Mouse (Mus musculus) heart, postnatal 0 days (tissue): ENCODE measurements around the gene Tmem202. TPM values are rescaled to one million over a fixed set of nuclear protein-coding genes. Genes with fewer than 3 reads are reported as not detected.
A peak's percentile ranks its signal among the peaks of the same experiment; 100 is the strongest.

Experiments
- ATAC-seq: fragments of 200-750 bp; cut with Nextera tagmentation; 2 replicates; pipeline ENCODE4 v1.8.0; 2017; ENCODE audit warnings: low read depth, moderate number of reproducible peaks, moderate library complexity; ENCODE audit not compliant: insufficient read depth
- DNase-seq: peaks from one replicate; pipeline ENCODE4 v3.0.0-alpha.2; 2016; ENCODE audit warnings: low spot score
- H3K27ac ChIP-seq: fragments of 300-500 bp; sonication (generic); 2 replicates; pipeline ENCODE4 v1.5.1; 2014; ENCODE audit warnings: low read depth, mild to moderate bottlenecking
- H3K27me3 ChIP-seq: fragments of 300-500 bp; sonication (generic); 2 replicates; pipeline ENCODE4 v1.6.1; 2014; ENCODE audit warnings: low read length, mixed read lengths; ENCODE audit not compliant: control insufficient read depth, insufficient read depth
- H3K36me3 ChIP-seq: fragments of 300-500 bp; sonication (generic); replicated peaks from 2 replicates; pipeline ENCODE4 v1.6.1; 2014; ENCODE audit warnings: low read length, mixed read lengths; ENCODE audit not compliant: control insufficient read depth, insufficient read depth
- H3K4me1 ChIP-seq: fragments of 300-500 bp; sonication (generic); 2 replicates; pipeline ENCODE4 v1.6.1; 2014; ENCODE audit warnings: antibody characterized with exemption; ENCODE audit not compliant: control insufficient read depth, insufficient read depth
- H3K4me2 ChIP-seq: fragments of 300-500 bp; sonication (generic); 2 replicates; pipeline ENCODE4 v1.6.1; 2014; ENCODE audit warnings: low read depth, mild to moderate bottlenecking, low read length, moderate library complexity
- H3K4me3 ChIP-seq: fragments of 300-500 bp; sonication (generic); 2 replicates; pipeline ENCODE4 v1.5.1; 2014; ENCODE audit warnings: low read depth, low read length
- H3K9ac ChIP-seq: fragments of 300-500 bp; sonication (generic); replicated peaks from 2 replicates; pipeline ENCODE4 v1.6.1; 2014; ENCODE audit warnings: low read depth, low read length, mixed read lengths
- H3K9me3 ChIP-seq: fragments of 300-500 bp; sonication (generic); replicated peaks from 2 replicates; pipeline ENCODE4 v1.6.1; 2016; ENCODE audit warnings: low read length; ENCODE audit not compliant: control insufficient read depth
- CTCF ChIP-seq: IDR thresholded peaks from 2 replicates; pipeline ENCODE4 v1.5.1; 2016; ENCODE audit warnings: antibody characterized with exemption, control low read depth, low read depth
- EP300 ChIP-seq: IDR thresholded peaks from 2 replicates; pipeline ENCODE4 v1.6.1; 2016; ENCODE audit warnings: antibody characterized with exemption, low read depth
- WGBS: fragments of 180-500 bp; shearing (Covaris S2); extraction: QIAGEN DNeasy Blood & Tissue Kit; methylation state at CpG from one replicate; pipeline ENCODE4 v1.1.7; 2014; 5-methylcytosine and 5-hydroxymethylcytosine counted together
- polyA plus RNA-seq: library from polyadenylated mRNA; unstranded; fragments of >200 nt; fragmentation: Nextera tagmentation; extraction: Ambion mirVana; gene quantifications from 2 replicates; pipeline ENCODE4 v1.2.1, GENCODE M21; 2015
- total RNA-seq: library from RNA; depleted of rRNA; stranded (reverse); fragments of >200 nt; gene quantifications from 2 replicates; pipeline ENCODE4 v1.2.3, GENCODE M21; 2014; ENCODE audit warnings: low replicate concordance

Gene Tmem202
- total and polyA plus RNA-seq, 2 experiments from 2014 or later = 0.63 TPM; not detected in 1

GRCm38 (mm10) chr9:59553719-59554118 lies 14.1 kb upstream of the Tmem202 start:
- TF ChIP-seq CTCF (no peak), EP300 (no peak)
- H3K4me1 ChIP-seq = 0 out of 2 replicates have a peak, but pooled peaks cover 5% of the 10 kb centered on the region
- H3K36me3 ChIP-seq = peaks cover 35% of the 10 kb centered on the region
- peak; percentile 80 for ATAC-seq
- H3K27me3 ChIP-seq = no peaks in the 10 kb centered on the region
- H3K9me3 ChIP-seq = no peaks in the 10 kb centered on the region
- DNase-seq = peak; percentile 44
- 42% methylated on average over 4 of the region's 4 CpGs for WGBS
- H3K9ac ChIP-seq = no peak overlapping the region
- no peak overlapping the region for H3K4me2 ChIP-seq
- H3K4me3 ChIP-seq = no peak overlapping the region
- H3K27ac ChIP-seq = no peak overlapping the region

DNA sequence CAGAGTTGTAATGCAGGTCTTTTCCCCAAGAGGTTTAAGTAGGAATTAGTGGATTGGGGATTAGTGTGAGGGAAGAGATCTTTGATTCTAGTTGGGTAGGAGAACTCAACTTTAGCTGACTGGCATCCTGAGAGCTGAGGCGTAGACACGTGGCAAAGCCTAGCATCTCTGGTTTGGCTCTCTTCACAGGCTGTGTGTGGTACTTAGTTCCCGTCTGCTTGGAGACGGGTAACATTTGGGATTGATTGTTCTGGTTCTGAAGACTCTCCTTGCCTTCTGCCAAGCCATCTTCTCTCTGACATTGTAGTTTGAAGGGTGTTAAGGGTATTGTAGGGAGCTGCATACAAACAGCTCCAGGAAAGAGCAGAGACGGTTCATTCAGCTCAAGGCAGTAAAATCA lies 13.0 kb upstream of the Tmem202 start:
- 92% methylated on average over 5 of the region's 5 CpGs for WGBS
- no peaks in the 10 kb centered on the region for H3K27me3 ChIP-seq
- peaks cover 25% of the 10 kb centered on the region for H3K36me3 ChIP-seq
- no peak overlapping the region for H3K27ac ChIP-seq
- H3K9me3 ChIP-seq = no peaks in the 10 kb centered on the region
- no peak overlapping the region for H3K4me2 ChIP-seq
- no peak for ATAC-seq
- H3K4me3 ChIP-seq = no peak overlapping the region
- no peak for DNase-seq
- no peak overlapping the region for H3K9ac ChIP-seq
- no peak for TF ChIP-seq CTCF
- no peak for TF ChIP-seq EP300
- 0 out of 2 replicates have a peak, but pooled peaks cover 5% of the 10 kb centered on the region for H3K4me1 ChIP-seq

GRCm38 (mm10) chr9:59551620-59552031 lies 12.0 kb upstream of the Tmem202 start:
- TF ChIP-seq CTCF (no peak), EP300 (no peak)
- Histone ChIP-seq H3K9ac (no peak overlapping the region), H3K36me3 (peaks cover 15% of the 10 kb centered on the region), H3K4me2 (no peak overlapping the region), H3K27me3 (no peaks in the 10 kb centered on the region), H3K9me3 (no peaks in the 10 kb centered on the region), H3K27ac (no peak overlapping the region; the same call in 1 of the 2 replicates), H3K4me3 (no peak overlapping the region), H3K4me1 (0 out of 2 replicates have a peak, but pooled peaks cover 5% of the 10 kb centered on the region)
- 52% methylated on average over 3 of the region's 3 CpGs for WGBS
- ATAC-seq (peak; percentile 33; the same call in 1 of the 2 replicates), DNase-seq (no peak)

GRCm38 (mm10) chr9:59551017-59551416 lies 11.4 kb upstream of the Tmem202 start:
- 68% methylated on average over 5 of the region's 5 CpGs for WGBS
- TF ChIP-seq EP300 = no peak
- ATAC-seq = no peak
- Histone ChIP-seq H3K9ac (no peak overlapping the region), H3K27me3 (no peaks in the 10 kb centered on the region), H3K4me3 (no peak overlapping the region), H3K9me3 (no peaks in the 10 kb centered on the region), H3K36me3 (peaks cover 12% of the 10 kb centered on the region; the same call in 1 of the 2 replicates), H3K4me2 (no peak overlapping the region), H3K27ac (no peak overlapping the region; the same call in 1 of the 2 replicates), H3K4me1 (0 out of 2 replicates have a peak, but pooled peaks cover 5% of the 10 kb centered on the region)
- DNase-seq = no peak

GRCm38 (mm10) chr9:59550077-59550476 lies 10.4 kb upstream of the Tmem202 start:
- Histone ChIP-seq H3K4me3 (no peak overlapping the region), H3K9me3 (no peaks in the 10 kb centered on the region), H3K27ac (no peak overlapping the region), H3K4me2 (no peak overlapping the region), H3K27me3 (no peaks in the 10 kb centered on the region), H3K9ac (no peak overlapping the region), H3K36me3 (peaks cover 6% of the 10 kb centered on the region; the same call in 1 of the 2 replicates), H3K4me1 (0 out of 2 replicates have a peak, but pooled peaks cover 5% of the 10 kb centered on the region)
- TF ChIP-seq EP300 (no peak), CTCF (no peak)
- no peak for DNase-seq
- WGBS = 82% methylated on average over 4 of the region's 4 CpGs
- ATAC-seq = no peak

GRCm38 (mm10) chr9:59548961-59549487 lies 9.4 kb upstream of the Tmem202 start:
- Histone ChIP-seq H3K9me3 (no peaks in the 10 kb centered on the region), H3K36me3 (0 out of 2 replicates have a peak, but pooled peaks cover 3% of the 10 kb centered on the region), H3K27ac (no peak overlapping the region), H3K9ac (no peak overlapping the region), H3K27me3 (no peaks in the 10 kb centered on the region), H3K4me3 (no peak overlapping the region), H3K4me1 (0 out of 2 replicates have a peak, but pooled peaks cover 5% of the 10 kb centered on the region), H3K4me2 (no peak overlapping the region)
- TF ChIP-seq EP300 (no peak), CTCF (no peak)
- ATAC-seq (no peak), DNase-seq (no peak)
- whole genome bisulfite sequencing = 59% methylated on average over 2 of the region's 2 CpGs
